Mouse (Mus musculus): ENCODE results near the gene Katnb1. TPM values are rescaled to one million over a fixed set of nuclear protein-coding genes. Genes with fewer than 3 reads are reported as not detected.

Katnb1 gene
- polyA plus RNA-seq, 1 experiment from 2014 or later = 15.0 TPM

DNA sequence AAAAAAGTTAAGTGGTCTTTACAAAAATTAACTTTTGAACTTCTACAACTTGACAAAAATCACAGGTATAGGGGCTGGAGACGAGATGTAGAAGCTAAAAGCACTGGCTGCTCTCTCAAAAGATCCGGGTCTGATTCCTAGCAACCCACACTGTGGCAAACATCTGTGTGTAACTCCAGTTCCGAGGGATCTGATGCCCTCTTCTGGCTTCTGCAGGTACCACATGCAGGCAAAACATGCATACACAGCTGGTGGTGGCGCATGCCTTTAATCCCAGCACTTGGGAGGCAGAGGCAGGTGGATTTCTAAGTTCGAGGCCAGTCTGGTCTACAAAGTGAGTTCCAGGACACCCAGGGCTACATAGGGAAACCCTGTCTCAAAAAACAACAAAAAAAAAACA, 42.5 kb downstream of the Katnb1 start:
- Histone ChIP-seq H3K4me2 (ENCODE audit: low read length) (no peak overlapping the region), H3K9me3 (ENCODE audit: control insufficient read depth, low read length) (no peaks in the 10 kb centered on the region), H3K9ac (ENCODE audit: low read length) (no peak overlapping the region), H3K27ac (replicated peaks in 1 of 2; ENCODE audit: control insufficient read depth in 1 of 2, insufficient read depth in 1 of 2, low read depth in 2 of 2, low read length in 2 of 2) (no peak overlapping the region), H3K4me1 (ENCODE audit: control insufficient read depth in 2 of 2, insufficient read depth in 2 of 2, low read length in 2 of 2) (peaks cover 0 to 2% of the 10 kb centered on the region in 2 experiments; a peak in 1 of 4 replicates), H3K36me3 (ENCODE audit: control insufficient read depth, insufficient read depth, low read length) (peaks cover 13% of the 10 kb centered on the region; the same call in 1 of the 2 replicates), H3K4me3 (ENCODE audit: control insufficient read depth in 1 of 2, insufficient read depth in 1 of 2, low read depth in 1 of 2, low read length in 2 of 2) (no peak overlapping the region), H3K27me3 (ENCODE audit: control insufficient read depth, insufficient read depth, low read length) (no peaks in the 10 kb centered on the region)
- no peak for ATAC-seq (ENCODE audit: insufficient number of reproducible peaks, insufficient read depth, low FRiP score, low read depth)
- WGBS = 87% methylated on average over 5 of the region's 5 CpGs

DNA sequence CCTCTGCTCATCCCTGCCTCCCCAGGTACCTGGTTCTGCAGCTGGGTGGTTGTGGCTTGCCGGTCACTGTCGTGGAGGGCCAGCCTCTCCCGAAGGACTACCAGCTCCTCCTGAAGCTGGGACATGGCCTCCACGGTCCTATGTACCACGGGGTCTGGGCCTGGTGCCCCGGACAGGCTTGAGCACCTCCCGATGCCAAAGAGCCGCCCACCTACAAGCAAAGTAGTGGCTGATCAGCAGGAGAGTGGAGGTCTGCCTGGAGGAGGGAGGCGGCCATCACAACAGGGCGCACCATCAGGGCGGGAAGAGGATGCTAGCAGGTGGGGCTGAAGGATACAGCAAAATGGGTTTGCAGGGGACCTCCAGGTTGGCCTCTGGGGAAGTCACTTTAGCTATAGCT, 45.5 kb downstream of the Katnb1 start:
- H3K27ac ChIP-seq (replicated peaks in 1 of 2; ENCODE audit: control insufficient read depth in 1 of 2, insufficient read depth in 1 of 2, low read depth in 2 of 2, low read length in 2 of 2) = no peak overlapping the region
- no peaks in the 10 kb centered on the region for H3K27me3 ChIP-seq (ENCODE audit: control insufficient read depth, insufficient read depth, low read length)
- WGBS = 85% methylated on average over 11 of the region's 11 CpGs
- peaks cover 18% of the 10 kb centered on the region; the same call in 1 of the 2 replicates for H3K36me3 ChIP-seq (ENCODE audit: control insufficient read depth, insufficient read depth, low read length)
- peaks cover 0 to 4% of the 10 kb centered on the region in 2 experiments; a peak in 2 of 4 replicates for H3K4me1 ChIP-seq (ENCODE audit: control insufficient read depth in 2 of 2, insufficient read depth in 2 of 2, low read length in 2 of 2)
- no peaks in the 10 kb centered on the region for H3K9me3 ChIP-seq (ENCODE audit: control insufficient read depth, low read length)
- ATAC-seq (ENCODE audit: insufficient number of reproducible peaks, insufficient read depth, low FRiP score, low read depth) = no peak
- H3K4me3 ChIP-seq (ENCODE audit: control insufficient read depth in 1 of 2, insufficient read depth in 1 of 2, low read depth in 1 of 2, low read length in 2 of 2) = no peak overlapping the region
- H3K9ac ChIP-seq (ENCODE audit: low read length) = no peak overlapping the region
- no peak overlapping the region for H3K4me2 ChIP-seq (ENCODE audit: low read length)

- H3K36me3 ChIP-seq (ENCODE audit: control insufficient read depth, insufficient read depth, low read length) = peaks cover 28% of the 10 kb centered on the region
- H3K27me3 ChIP-seq (ENCODE audit: control insufficient read depth, insufficient read depth, low read length) = no peaks in the 10 kb centered on the region
- no peak overlapping the region for H3K4me2 ChIP-seq (ENCODE audit: low read length)
- H3K27ac ChIP-seq (replicated peaks in 1 of 2; ENCODE audit: control insufficient read depth in 1 of 2, insufficient read depth in 1 of 2, low read depth in 2 of 2, low read length in 2 of 2) = no peak overlapping the region
- no peak for ATAC-seq (ENCODE audit: insufficient number of reproducible peaks, insufficient read depth, low FRiP score, low read depth)
- no peaks in the 10 kb centered on the region for H3K9me3 ChIP-seq (ENCODE audit: control insufficient read depth, low read length)
- no peak overlapping the region for H3K4me3 ChIP-seq (ENCODE audit: control insufficient read depth in 1 of 2, insufficient read depth in 1 of 2, low read depth in 1 of 2, low read length in 2 of 2)
- peaks cover 0 to 2% of the 10 kb centered on the region in 2 experiments; a peak in 2 of 4 replicates for H3K4me1 ChIP-seq (ENCODE audit: control insufficient read depth in 2 of 2, insufficient read depth in 2 of 2, low read length in 2 of 2)
- WGBS = 73% methylated on average over 9 of the region's 9 CpGs
- H3K9ac ChIP-seq (ENCODE audit: low read length) = no peak overlapping the region
These were observed 46.7 kb downstream of the Katnb1 start for GRCm38 (mm10) chr8:95127658-95128057.

GRCm38 (mm10) chr8:95128750-95129260, 47.8 kb downstream of the Katnb1 start:
- H3K27ac ChIP-seq (replicated peaks in 1 of 2; ENCODE audit: control insufficient read depth in 1 of 2, insufficient read depth in 1 of 2, low read depth in 2 of 2, low read length in 2 of 2) = no peak overlapping the region
- no peak for ATAC-seq (ENCODE audit: insufficient number of reproducible peaks, insufficient read depth, low FRiP score, low read depth)
- no peak overlapping the region for H3K4me2 ChIP-seq (ENCODE audit: low read length)
- H3K9ac ChIP-seq (ENCODE audit: low read length) = no peak overlapping the region
- H3K27me3 ChIP-seq (ENCODE audit: control insufficient read depth, insufficient read depth, low read length) = no peaks in the 10 kb centered on the region
- peaks cover 0 to 2% of the 10 kb centered on the region in 2 experiments; a peak in 2 of 4 replicates for H3K4me1 ChIP-seq (ENCODE audit: control insufficient read depth in 2 of 2, insufficient read depth in 2 of 2, low read length in 2 of 2)
- WGBS = 88% methylated on average over 11 of the region's 11 CpGs
- H3K4me3 ChIP-seq (ENCODE audit: control insufficient read depth in 1 of 2, insufficient read depth in 1 of 2, low read depth in 1 of 2, low read length in 2 of 2) = no peak overlapping the region
- H3K36me3 ChIP-seq (ENCODE audit: control insufficient read depth, insufficient read depth, low read length) = peaks cover 39% of the 10 kb centered on the region
- no peaks in the 10 kb centered on the region for H3K9me3 ChIP-seq (ENCODE audit: control insufficient read depth, low read length)

DNA sequence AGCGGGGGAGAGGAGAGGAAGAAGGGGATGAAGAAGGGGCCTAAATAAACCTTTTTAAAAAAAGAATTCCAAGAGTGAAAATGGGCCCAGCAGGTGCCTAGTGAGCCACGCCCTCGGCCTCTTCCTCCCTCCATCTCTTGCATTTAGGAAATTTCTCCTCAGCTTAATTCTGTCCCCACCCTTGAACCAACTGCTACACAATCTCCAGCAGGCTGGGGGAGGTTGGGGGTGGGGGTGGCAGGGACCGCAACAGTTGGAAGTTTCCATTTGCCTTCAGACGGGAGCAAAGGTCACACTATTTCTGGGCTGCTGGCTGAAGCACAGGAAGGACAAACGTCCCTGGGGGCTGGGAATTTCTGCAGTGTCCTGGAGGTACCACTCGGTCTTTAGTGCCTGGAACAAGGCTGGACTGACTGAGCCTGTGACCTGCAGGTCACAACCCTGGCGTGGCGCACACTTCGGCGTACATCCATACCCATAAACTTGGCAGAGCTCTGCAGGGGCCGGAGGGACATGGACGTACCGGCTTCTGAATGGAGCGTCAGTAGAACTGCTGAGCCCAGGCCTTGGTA, 50.1 kb downstream of the Katnb1 start:
- ATAC-seq (ENCODE audit: insufficient number of reproducible peaks, insufficient read depth, low FRiP score, low read depth) = peak; percentile 24; the same call in 1 of the 2 replicates

GRCm38 (mm10) chr8:95131983-95132382, 51.0 kb downstream of the Katnb1 start:
- Histone ChIP-seq H3K36me3 (ENCODE audit: control insufficient read depth, insufficient read depth, low read length) (peaks cover 37% of the 10 kb centered on the region), H3K27ac (replicated peaks in 1 of 2; ENCODE audit: control insufficient read depth in 1 of 2, insufficient read depth in 1 of 2, low read depth in 2 of 2, low read length in 2 of 2) (no peak overlapping the region), H3K4me2 (ENCODE audit: low read length) (no peak overlapping the region), H3K27me3 (ENCODE audit: control insufficient read depth, insufficient read depth, low read length) (peaks cover 3% of the 10 kb centered on the region; the same call in 1 of the 2 replicates), H3K4me3 (ENCODE audit: control insufficient read depth in 1 of 2, insufficient read depth in 1 of 2, low read depth in 1 of 2, low read length in 2 of 2) (no peak overlapping the region), H3K9me3 (ENCODE audit: control insufficient read depth, low read length) (no peaks in the 10 kb centered on the region), H3K9ac (ENCODE audit: low read length) (no peak overlapping the region), H3K4me1 (ENCODE audit: control insufficient read depth in 2 of 2, insufficient read depth in 2 of 2, low read length in 2 of 2) (peaks cover 0 to 2% of the 10 kb centered on the region in 2 experiments; a peak in 2 of 4 replicates)
- 75% methylated on average over 5 of the region's 5 CpGs for WGBS
- ATAC-seq (ENCODE audit: insufficient number of reproducible peaks, insufficient read depth, low FRiP score, low read depth) = no peak

More for the DNA sequence above, 50.1 kb downstream of the Katnb1 start:
- no peak overlapping the region for H3K4me3 ChIP-seq (ENCODE audit: control insufficient read depth in 1 of 2, insufficient read depth in 1 of 2, low read depth in 1 of 2, low read length in 2 of 2)
- no peaks in the 10 kb centered on the region for H3K9me3 ChIP-seq (ENCODE audit: control insufficient read depth, low read length)
- H3K4me1 ChIP-seq (ENCODE audit: control insufficient read depth in 2 of 2, insufficient read depth in 2 of 2, low read length in 2 of 2) = peaks cover 0 to 2% of the 10 kb centered on the region in 2 experiments; a peak in 2 of 4 replicates
- no peak overlapping the region for H3K9ac ChIP-seq (ENCODE audit: low read length)
- H3K27me3 ChIP-seq (ENCODE audit: control insufficient read depth, insufficient read depth, low read length) = no peaks in the 10 kb centered on the region
- 59% methylated on average over 15 of the region's 15 CpGs for WGBS
- H3K4me2 ChIP-seq (ENCODE audit: low read length) = no peak overlapping the region
- peaks cover 38% of the 10 kb centered on the region for H3K36me3 ChIP-seq (ENCODE audit: control insufficient read depth, insufficient read depth, low read length)
- H3K27ac ChIP-seq (replicated peaks in 1 of 2; ENCODE audit: control insufficient read depth in 1 of 2, insufficient read depth in 1 of 2, low read depth in 2 of 2, low read length in 2 of 2) = 0 out of 4 replicates have a peak overlapping the region, but pooled peaks of 1 of the 2 experiments have one; percentile 11

DNA sequence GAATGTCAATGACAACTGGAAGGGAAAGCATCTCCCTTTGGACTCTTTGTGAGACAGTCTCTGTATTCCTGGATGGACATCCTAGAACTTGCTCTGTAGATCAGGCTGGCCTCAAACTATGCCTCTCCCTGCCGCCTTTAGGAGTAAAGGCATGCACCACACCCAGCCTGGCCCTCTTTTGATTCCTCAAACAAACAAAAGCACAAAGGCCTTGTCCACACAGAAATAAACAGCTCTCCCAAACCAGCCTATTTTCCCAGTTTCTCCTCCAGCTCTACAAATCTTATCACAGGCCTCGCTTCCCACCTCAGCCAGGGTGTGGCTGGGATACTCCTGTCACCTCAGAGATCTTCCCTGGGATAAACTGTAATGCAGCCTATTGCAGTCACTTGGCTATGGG, 53.2 kb downstream of the Katnb1 start:
- peaks cover 4% of the 10 kb centered on the region; the same call in 1 of the 2 replicates for H3K27me3 ChIP-seq (ENCODE audit: control insufficient read depth, insufficient read depth, low read length)
- ATAC-seq (ENCODE audit: insufficient number of reproducible peaks, insufficient read depth, low FRiP score, low read depth) = no peak
- H3K4me1 ChIP-seq (ENCODE audit: control insufficient read depth in 2 of 2, insufficient read depth in 2 of 2, low read length in 2 of 2) = peaks cover 7 to 15% of the 10 kb centered on the region in 2 experiments
- no peak overlapping the region for H3K4me3 ChIP-seq (ENCODE audit: control insufficient read depth in 1 of 2, insufficient read depth in 1 of 2, low read depth in 1 of 2, low read length in 2 of 2)
- WGBS = 94% methylated on average over 2 of the region's 2 CpGs
- no peak overlapping the region for H3K9ac ChIP-seq (ENCODE audit: low read length)
- H3K36me3 ChIP-seq (ENCODE audit: control insufficient read depth, insufficient read depth, low read length) = peaks cover 34% of the 10 kb centered on the region
- no peak overlapping the region for H3K27ac ChIP-seq (replicated peaks in 1 of 2; ENCODE audit: control insufficient read depth in 1 of 2, insufficient read depth in 1 of 2, low read depth in 2 of 2, low read length in 2 of 2)
- no peaks in the 10 kb centered on the region for H3K9me3 ChIP-seq (ENCODE audit: control insufficient read depth, low read length)
- H3K4me2 ChIP-seq (ENCODE audit: low read length) = no peak overlapping the region
